Mouse (Mus musculus) cerebellum, adult 18-20 months (tissue): ENCODE measurements at regions not wholly inside any gene's neighbourhood (a gene's known extent, or its start where the extent isn't known, plus 50 kb on each side); places are given as distances from the start of the nearest gene placed in this dataset.
"Not testable (repeated sequence)": the region's sequence is repeated elsewhere in the genome, so short reads cannot be mapped to it uniquely, and the experiment has no call there.

Experiments
- DNase-seq, 2 experiments: peaks; one replicate each; pipeline ENCODE4 v3.0.0; 2021

DNA sequence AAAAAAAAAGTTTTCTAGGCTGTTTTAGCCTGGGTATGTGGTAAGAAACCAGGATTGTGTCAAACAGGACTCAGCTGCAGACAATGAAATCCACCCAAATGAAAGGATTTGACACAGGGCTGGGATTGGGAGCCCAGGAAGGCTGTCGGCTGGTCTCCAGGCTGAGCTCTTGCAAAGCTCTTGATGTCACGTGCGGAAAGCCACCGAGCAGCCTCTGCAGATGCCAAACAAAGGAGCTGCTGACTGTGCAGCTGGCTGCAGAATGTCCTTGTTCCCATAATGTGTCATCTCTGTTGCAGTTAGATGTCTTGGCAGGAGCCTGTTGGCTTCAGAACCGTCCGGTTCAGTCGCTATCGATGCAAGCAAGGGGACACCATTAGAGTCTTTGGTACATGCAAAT is 56.1 kb downstream of the Bbs10 start:
- no peak for DNase-seq

DNA sequence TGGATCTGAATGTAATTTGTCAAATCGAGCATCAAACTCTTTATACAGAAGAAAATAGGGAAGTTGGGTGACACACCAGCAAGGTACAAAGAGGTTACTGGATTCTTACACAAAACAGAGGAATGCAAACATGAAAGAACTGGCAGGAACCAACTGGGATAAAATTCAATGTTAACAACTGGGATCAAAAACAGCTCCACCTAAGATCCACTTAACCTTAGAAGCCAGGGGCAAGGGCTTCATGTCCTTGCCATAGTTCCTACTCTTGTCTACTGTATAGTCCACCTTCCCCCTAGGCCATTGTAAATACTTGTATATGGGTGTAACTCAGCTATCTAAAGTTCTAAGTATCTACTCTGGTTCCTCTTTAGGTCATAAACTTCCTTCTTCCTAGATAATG is 59.9 kb downstream of the Bbs10 start:
- DNase-seq, result not testable (repeated sequence)

DNA sequence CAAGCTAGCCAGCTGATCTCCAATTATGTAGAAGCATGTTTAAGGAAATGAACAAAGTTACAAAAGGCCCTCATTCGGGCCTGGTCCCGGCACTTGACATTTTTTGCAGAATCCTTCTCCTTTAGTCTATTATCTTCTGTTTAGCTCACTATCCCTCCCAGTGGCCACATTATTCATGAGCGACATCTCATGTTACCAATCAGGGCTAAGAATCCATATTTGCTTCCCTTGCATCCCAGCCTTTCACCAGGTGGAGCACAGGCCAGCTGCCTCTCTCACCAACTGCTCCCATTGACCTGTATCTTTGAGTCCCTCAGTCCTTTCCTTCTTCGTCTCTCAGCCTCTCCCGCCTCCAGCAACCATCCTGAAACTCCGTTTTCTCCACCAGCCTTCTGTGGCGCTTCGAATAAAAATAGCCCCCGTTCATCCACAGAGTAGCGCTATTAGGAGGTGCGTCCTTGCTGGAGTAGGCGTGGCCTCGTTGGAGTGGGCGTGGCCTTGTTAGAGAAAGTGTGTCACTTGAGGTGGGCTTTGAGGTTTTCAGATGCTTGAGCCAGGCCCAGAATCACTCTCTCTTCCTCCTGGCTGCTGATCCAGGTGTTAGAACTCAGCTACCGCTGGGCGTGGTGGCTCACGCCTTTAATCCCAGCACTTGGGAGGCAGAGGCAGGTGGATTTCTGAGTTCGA is 63.4 kb downstream of the Bbs10 start:
- DNase-seq, result no peak

DNA sequence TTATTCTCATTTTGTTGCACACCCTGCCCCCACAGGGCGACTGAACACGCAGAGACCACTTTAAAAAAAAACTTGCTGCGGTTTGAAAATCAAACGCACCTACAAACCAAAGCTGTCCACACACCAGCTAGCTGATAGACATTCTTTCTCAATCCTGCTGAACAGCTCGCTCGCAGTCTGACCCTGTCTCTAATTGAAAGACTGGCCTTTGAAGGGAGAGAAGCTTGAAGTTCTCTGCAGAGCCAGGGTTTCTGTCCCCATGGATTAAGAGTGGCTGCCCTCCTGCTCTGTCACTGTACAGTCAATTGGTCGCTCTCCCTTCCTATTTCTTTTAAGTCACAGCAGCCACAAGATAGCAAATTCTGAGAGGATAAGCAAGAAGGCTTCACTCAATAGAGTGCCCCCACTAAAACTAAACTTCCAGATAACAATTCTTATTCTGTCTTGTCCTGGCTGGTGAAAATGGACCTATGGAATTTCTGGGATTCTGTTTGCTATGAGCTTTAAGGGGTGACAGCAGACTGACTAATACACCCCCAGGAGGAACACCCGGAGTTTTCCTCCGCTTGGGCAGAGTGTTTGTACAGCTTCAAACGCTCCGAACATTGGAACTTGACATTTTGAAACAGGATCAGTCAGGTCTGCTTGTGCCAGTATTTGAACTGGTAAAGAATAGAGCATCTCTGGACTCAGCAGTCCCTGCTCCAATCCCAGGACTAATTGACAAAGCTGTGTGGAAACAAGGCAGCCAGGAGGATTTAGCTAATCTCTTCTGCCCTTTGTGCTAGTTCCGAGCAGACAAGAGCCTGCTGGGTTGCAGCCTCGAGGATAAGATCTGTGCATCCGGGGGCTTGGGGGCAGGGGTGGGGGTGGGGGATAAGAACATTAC is 65.5 kb downstream of the Bbs10 start:
- no peak for DNase-seq

DNA sequence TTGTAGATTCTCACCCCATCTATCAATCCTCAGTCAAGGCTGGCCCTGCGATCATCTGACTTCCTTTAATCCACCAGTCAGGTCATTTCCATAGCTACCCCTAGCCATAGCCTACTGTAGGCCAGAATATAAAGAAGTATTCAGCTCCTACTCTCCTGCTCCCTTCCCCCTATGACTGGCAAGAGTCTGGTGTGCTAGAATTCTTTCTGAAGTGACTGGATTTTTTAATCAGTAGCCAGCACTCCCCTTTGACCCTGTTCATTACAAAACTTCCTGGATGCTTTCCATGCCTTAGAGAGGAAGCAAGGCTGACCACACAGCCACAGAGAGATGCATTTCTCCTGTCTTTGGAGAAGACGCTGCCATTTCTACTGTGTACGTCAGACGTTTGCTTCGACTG is 66.5 kb downstream of the Bbs10 start:
- DNase-seq, result no peak

DNA sequence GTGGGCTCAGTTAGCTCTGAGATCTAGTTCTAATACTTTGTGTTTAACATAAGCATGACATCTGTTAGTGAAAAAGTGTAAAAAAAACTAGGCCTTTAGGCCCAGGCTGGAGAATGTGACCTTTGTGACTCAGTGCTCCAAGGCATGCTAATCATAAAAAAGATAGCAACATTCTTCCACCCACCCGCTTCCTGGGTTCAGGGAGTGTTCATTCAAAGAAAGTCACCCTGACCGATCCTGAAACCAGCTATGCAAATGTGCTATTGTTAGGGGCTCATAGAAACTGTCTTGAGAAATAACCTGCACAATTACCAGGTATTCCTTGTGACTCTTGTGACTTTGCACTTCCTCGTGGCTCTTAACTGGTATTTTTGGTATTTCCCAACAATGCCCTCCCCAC is 70.6 kb downstream of the Bbs10 start:
- not testable (repeated sequence) for DNase-seq

DNA sequence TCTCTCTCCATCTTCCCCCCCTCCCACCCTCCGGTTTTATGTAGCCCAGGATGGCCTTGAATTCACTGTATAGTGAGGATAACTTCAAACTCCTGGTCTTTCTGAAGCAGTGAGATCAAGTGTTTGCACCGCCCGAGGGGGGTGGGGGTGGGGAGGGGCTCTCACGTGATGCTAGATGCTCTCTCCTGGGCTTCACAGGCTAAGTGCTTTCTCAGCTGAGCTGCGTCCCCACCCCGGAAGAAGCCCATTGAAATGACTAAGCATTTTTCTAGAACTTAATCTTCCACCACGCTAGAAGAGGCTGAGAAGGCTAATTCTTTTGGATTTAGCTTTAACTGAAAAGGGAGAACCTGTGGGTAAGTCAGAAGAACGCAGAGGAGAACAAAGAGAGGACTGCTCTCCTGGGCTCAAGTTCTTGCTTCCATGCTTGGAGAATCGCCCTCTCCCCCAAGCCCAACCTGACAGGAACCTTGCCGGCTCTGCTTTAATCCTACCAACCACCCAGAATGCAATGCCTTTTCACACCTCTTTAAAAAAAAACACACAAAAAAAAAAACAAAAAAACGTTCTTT is 79.7 kb downstream of the Bbs10 start:
- no peak for DNase-seq

DNA sequence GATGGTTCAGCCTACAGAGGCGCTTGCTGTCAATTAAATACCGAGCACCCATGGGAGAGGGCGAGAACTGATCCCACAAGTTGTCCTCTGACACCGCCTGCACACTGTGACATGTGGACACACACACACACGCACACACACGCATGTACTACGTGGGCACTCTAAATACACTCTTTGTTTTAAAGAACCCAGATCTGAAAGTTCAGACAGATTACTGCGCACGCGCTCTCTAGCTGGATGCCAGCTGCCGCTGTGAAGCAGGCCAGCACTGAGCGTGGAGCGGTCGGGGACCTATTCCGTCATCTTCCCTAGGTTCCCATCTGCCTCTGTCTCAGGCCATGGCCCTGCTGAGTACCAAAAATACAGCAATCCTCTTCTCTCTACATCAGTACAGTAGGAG is 83.2 kb downstream of the Bbs10 start:
- peak; percentile 40 for DNase-seq

DNA sequence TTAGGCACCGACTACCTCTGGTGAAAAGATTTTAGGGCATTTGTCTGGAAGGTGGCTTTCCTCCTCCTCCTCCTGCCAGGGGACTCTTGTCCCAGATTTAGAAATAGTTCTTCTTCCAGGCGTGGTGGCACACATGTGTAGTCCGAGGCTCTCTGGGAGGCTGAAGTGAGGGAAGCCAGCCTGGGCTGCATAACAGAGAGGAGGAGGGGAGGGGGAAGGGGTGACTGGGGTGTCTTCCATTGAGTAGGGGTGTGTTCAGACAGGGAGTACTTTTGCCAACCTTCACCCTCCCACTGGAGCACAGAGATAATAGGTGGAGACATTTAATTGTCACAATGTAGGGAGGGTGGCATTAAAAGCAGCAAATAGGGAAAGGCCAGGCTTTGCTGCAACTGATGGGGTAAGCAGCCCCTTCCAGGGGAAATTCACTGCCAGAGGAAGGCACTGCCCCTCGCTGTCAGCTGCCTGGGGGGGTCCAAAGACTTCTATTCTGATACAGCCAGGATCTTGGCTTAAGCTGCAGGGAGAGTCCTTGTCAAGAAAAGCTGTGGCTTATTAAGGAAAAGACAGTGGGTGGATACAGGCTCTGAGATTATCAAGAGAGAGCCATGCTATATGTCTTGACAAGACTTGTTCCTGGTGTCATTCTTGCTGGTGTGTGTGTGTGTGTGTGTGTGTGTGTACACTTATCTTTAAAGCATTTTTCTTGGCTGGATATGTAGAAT is 83.9 kb downstream of the Bbs10 start:
- DNase-seq, result peak in 1 of 2 experiments; percentile 9

DNA sequence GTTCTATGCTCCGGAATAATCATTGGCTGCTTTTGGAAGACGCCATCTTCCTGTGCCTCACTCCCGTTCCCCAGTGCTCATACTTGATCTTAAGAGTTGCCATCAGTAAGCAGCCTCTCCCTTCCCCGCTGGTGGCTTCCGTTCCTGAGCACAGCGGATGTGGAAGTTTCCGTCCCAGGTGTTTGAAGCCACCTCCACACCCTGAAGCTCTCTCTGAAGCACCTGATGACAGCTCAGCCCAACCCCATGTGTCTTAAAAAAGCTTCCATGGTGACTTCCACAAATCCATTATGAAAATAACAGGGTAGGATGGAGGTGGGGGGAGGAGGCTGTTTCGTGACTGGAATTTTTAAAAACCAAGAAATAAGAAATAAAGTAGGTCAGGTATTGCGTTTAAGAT is 87.1 kb downstream of the Bbs10 start:
- no peak for DNase-seq

DNA sequence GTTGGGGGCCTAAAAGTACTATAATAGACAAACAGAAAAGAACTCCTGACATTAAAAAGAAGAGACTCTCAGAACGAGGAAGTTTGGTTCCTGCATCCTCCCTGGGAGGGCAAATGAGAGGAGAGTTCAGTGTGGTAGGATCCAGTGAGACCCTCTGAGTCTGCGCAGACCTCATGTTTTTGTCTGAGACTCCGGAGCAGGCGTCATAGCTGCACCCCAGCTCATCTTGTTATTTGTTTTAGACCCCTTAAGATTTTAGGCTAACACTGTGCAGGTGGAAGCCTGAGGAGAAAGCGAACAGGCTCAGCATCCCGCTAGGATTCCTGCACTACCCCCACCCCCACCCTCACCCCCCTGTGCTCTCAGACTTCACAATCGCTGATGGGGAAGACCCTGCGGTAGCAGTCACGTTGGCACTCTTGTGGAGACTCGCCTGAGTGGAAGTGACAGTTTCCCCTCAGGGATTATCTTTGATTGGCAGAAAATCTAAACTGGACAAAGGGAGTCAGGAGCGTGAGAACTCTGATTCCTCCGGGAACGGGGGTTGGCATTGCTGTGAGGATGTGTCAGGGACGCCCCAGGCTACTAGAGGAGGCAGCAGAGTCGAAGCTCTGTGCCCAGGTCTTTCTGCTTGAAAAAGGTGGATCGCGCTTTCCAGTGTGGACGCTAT is 85.0 kb upstream of the Nap1l1 start:
- no peak for DNase-seq

DNA sequence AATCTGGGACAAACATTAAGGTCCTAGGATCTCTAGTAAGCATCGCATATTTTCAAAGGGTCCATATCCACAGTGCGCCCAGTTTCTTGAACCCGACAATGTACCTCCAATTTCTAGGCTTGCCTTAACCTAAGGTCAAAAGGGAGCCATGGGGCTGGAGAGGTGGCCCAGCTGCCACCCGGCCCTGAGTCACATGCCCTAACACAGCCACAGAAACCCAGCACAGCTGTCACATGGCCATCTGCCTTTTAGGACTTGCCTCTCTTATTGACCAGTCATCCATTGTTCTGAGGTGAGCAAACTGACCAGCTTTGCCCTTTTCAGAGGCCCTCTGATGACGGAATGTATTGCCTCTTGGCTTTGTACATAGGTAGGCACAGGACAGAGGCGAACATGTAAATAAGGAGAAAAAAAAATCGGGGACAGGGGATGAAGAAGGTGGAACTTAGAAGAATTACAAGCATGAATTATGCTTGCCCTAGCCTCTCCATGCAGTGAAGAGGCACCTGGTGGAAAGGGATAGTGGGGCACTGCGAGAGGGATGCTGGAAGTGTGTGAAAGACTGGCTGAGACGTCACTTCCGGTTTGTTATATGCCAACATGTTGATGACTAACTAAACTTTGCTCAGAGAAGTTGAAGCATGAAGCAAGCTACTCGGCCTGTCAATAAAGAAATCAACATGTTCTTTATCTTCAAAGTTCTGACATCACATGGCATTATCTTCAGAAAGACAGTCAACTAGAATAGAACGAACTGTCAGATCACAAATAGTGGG is 84.3 kb upstream of the Nap1l1 start:
- no peak for DNase-seq

DNA sequence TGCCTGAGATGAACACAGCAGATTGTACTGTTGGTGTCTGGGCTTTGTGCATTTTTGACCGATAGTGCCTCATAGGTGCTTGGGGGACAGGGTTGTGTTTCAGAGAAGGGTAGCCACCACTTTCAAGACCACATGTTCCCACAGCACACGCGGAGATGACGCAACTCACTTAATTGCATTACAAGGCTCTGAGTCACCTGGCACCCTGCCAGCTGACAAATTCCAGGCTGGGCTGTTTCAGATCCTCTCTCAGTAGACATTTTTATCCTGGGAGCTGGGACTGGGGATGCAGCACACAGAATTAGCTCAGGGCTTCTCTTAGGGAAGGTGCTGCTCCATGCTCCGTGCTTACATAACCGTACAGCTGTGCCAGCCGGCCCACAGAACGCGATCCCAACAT is 83.1 kb upstream of the Nap1l1 start:
- DNase-seq, result peak in 1 of 2 experiments; percentile 20

DNA sequence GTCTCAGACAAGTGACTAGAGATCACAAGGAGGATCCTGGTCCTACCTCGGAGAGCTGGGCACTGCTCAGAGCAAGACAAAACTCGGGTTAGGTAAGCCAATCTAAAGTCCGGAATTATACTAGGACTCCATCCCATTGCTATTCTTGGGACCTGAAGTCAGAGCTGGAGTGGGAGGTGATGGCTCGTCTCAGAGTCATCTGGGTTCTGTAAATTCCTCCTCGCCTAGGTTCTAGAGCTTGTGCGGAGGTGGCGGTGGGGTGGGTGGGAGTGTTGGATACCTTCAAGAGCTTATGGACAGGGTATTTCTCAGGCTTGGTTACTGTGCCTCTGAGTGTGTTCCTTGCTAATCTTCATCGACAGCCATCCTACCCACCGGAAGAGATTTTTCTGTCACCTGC is 78.6 kb upstream of the Nap1l1 start:
- DNase-seq, result no peak

DNA sequence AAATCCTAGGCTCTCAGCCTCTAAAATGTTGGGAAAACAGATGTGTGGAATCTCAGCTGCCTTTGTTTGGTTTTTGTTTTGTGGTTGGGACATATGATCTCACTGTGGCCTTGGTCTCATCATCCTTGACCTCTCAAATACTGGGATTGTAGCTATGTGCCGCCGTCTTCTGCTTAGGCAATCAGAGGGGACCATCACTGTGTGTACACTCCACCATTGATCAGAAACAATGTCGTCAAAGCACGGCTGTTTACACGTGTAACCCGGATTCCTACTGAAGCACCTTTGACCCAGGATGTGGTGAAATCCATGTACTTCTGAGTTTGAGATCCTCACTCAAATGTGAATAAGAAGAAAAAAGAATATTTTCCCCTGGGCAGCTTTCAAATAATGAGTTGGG is 68.0 kb upstream of the Nap1l1 start:
- no peak for DNase-seq

DNA sequence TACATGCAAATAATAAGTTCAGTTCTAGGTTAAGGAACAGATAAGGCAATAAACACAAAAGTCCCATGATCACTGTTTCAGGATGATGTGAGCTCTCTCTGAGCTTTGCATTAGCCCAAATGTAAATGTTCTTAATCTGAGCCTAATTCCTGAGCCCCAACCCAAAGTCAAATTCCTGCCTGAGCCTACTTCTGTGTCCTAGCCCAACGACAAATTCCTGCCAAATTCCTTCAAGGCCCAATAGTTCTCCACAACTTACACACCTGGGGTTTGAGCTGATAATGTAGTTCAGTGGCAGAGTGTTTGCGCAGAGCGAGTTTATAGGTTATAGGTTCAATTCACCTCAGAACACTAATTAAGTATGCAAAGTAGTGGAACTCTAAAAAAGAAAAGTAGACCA is 64.1 kb upstream of the Nap1l1 start:
- no peak for DNase-seq

DNA sequence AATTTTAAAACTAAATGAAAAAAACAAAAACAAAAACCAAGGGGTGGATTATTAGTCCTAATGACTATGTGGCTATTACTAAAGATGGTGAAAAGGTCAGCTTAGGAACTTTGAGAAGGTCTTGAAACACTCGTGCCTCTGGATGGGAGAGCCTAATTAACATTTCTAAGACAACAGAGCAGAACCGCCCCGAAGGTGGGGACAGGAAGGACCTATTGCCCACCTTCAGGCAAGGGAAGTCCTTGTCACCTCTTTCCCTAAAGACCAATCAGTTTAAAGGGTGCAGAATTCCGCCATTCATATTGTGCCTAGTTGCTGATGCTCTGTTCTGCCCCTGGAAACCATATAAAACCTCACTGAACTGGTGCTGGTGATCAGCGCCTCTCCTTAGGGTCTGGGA is 63.5 kb upstream of the Nap1l1 start:
- DNase-seq, result no peak

DNA sequence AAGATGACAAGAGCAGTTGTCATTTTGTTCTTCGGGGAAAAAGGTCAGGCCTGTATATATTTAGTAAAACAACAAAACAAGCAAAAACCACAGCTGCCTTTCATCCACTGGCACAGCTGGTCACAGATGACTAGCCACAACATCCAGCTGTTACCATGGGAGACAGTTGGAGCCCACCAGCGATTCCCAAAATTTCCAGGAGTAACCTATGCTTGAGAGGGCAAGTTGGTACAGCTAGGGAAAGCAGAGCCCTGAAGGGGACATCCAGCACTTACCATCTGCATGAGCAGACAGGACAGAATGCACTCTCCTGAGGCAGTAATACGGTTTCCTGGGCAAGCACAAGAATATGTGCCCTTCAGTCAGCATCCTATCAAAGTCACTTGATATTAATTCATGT is 62.9 kb upstream of the Nap1l1 start:
- DNase-seq, result no peak

DNA sequence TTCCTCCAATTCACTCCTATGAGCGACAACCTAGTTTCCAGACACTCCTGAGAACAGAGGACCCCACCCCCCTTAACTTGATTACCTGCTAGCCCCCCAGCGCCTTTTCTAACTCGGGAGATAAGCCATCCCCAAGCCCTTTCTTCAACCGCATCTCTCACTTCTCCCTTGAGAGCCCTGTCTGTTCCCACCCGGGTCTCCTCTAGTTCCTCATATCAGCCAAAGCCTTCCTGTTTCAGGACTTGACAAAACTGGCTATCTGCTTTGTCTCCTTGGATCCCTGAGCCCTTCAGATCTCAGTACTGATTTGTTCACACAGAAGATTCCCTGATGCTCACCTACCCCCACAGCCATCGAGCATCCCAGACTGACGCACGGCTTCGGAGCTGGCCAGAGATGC is 61.5 kb upstream of the Nap1l1 start:
- DNase-seq, result no peak

DNA sequence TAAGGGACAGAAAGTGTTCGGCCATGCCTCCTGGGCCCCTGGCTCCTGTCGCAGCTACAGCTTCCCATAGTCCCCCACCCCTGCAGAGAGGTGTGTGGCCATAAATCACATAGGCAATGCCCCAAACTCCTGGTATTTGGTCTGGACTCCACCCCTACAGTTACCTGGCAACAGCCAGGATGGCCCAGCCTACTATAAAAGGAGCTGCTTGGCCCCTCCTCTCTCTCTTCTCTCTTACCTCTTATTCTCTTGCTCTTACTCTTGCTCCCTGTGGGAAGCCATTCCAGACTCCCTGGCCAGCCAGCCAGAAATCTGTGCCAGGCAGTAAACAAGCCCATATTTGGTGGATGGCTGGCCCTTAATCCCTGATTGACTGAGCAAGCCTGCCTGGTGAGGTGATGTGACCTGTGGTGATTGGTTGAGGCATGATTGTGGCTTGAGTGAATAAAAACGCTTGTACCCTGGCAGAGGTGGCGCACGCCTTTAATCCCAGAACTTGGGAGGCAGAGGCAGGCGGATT is 56.4 kb upstream of the Nap1l1 start:
- no peak for DNase-seq

DNA sequence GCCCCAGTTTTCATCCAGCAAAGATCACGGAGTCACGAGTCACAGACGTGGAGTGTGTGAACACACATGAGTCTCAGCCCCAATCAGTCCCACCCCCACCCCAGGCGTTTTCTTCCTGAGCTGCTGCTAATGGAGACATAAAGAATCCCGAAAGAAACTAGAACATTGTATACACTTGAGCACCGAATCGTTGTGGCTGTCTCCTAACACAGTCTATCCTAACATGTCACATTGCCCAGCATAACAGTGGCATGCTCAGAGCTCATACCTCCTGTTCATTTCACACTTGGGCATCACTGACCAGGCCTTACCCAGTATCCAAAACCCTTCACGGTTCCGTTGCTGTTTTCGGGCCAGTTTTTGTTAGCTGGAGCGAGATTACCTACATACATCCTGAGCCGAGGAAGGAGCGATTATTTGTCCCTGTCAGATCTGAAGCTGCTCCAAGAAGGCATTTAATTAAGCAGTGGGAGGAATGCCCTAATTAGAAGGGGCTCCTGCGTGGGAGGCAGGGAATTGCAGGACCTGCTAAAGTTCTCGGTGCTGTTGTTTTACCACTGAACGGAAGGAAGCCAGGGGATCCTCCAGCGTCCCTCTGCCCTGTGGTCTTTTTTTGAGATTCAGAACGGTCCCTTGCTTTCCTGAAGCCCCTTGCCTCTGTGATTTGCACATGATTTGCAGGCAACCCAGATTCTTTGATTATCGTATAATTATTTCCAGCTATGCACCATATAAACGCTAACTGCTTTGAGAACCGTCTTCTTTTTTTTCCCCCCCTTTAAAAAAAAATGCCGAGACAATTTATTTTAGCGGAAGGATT is 53.4 kb upstream of the Nap1l1 start:
- peak; percentile 11 to 28 for DNase-seq
